Mouse (Mus musculus) heart, embryonic 13.5 days (tissue): Measurements from ENCODE around the gene Sec24d. TPM values are rescaled to one million over a fixed set of nuclear protein-coding genes. Genes with fewer than 3 reads are reported as not detected.

Experiments
- ATAC-seq: fragments of 200-750 bp; cut with Nextera tagmentation; 2 replicates; pipeline ENCODE4 v1.8.0; 2017; ENCODE audit warnings: moderate TSS enrichment; ENCODE audit not compliant: insufficient number of reproducible peaks, low FRiP score, low TSS enrichment; ENCODE audit errors: extremely low read depth
- H3K27ac ChIP-seq: fragments of 300-500 bp; sonication (generic); replicated peaks from 2 replicates; pipeline ENCODE4 v1.5.1; 2015; ENCODE audit warnings: moderate library complexity, mild to moderate bottlenecking, inconsistent platforms
- H3K27me3 ChIP-seq: fragments of 300-500 bp; sonication (generic); replicated peaks from 2 replicates; pipeline ENCODE4 v1.6.1; 2015; ENCODE audit warnings: mild to moderate bottlenecking, inconsistent platforms
- H3K36me3 ChIP-seq: fragments of 300-500 bp; sonication (generic); 2 replicates; pipeline ENCODE4 v1.6.1; 2015; ENCODE audit warnings: mild to moderate bottlenecking, inconsistent platforms
- H3K4me1 ChIP-seq: fragments of 300-500 bp; sonication (generic); 2 replicates; pipeline ENCODE4 v1.6.1; 2015; ENCODE audit warnings: inconsistent platforms
- H3K4me2 ChIP-seq: fragments of 300-500 bp; sonication (generic); 2 replicates; pipeline ENCODE4 v1.6.1; 2015; ENCODE audit warnings: inconsistent platforms, mild to moderate bottlenecking, moderate library complexity
- H3K4me3 ChIP-seq: fragments of 300-500 bp; sonication (generic); 2 replicates; pipeline ENCODE4 v1.5.1; 2015; ENCODE audit warnings: moderate library complexity, mild to moderate bottlenecking, inconsistent platforms
- H3K9ac ChIP-seq: fragments of 300-500 bp; sonication (generic); 2 replicates; pipeline ENCODE4 v1.6.1; 2015; ENCODE audit warnings: inconsistent platforms, mild to moderate bottlenecking, moderate library complexity
- H3K9me3 ChIP-seq: fragments of 300-500 bp; sonication (generic); 2 replicates; pipeline ENCODE4 v1.6.1; 2016; ENCODE audit warnings: inconsistent platforms
- WGBS: fragments of 180-500 bp; shearing (Covaris S2); methylation state at CpG from one replicate; pipeline ENCODE4 v1.1.7; 2015; ENCODE audit warnings: mixed read lengths; 5-methylcytosine and 5-hydroxymethylcytosine counted together
- polyA plus RNA-seq: library from polyadenylated mRNA; unstranded; fragments of >200 nt; fragmentation: Nextera tagmentation; extraction: Ambion mirVana; gene quantifications from 2 replicates; pipeline ENCODE4 v1.2.1, GENCODE M21; 2015

The Sec24d gene
- polyA plus RNA-seq, 1 experiment from 2014 or later: 70.4 TPM

DNA sequence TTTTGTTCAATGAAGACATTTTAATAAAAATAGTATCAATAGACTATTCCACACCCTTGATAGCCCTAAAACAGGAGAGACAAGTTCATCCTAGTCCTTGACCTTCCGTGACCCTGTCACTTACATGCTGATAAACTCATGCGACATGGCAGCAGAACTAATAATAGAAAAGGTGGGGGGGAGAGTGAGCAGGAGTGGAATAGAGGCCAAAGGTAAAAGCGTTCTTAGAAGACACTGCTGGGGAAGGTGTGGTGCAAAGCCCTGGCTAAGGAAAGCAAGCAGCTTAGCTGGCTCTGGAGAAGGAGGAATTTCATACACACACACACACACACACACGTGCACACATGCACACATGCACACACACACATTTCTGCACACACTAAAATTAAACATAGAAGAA is 57.1 kb downstream of the Sec24d start:
- H3K4me3 ChIP-seq: no peak overlapping the region
- 19% methylated on average over 4 of the region's 4 CpGs for WGBS
- no peaks in the 10 kb centered on the region for H3K9me3 ChIP-seq
- ATAC-seq: no peak
- peak overlapping the region; percentile 87 for H3K27ac ChIP-seq
- peak overlapping the region; percentile 68 for H3K9ac ChIP-seq
- peak overlapping the region; percentile 60 for H3K4me2 ChIP-seq
- H3K4me1 ChIP-seq: peaks cover 45% of the 10 kb centered on the region
- H3K27me3 ChIP-seq: no peaks in the 10 kb centered on the region
- peaks cover 41% of the 10 kb centered on the region for H3K36me3 ChIP-seq

- peaks cover 61% of the 10 kb centered on the region for H3K4me1 ChIP-seq
- no peak overlapping the region for H3K4me3 ChIP-seq
- peaks cover 34% of the 10 kb centered on the region for H3K36me3 ChIP-seq
- WGBS: 33% methylated on average over 6 of the region's 6 CpGs
- no peaks in the 10 kb centered on the region for H3K27me3 ChIP-seq
- no peak for ATAC-seq
- H3K27ac ChIP-seq: peak overlapping the region; percentile 66
- H3K9ac ChIP-seq: no peak overlapping the region
- H3K9me3 ChIP-seq: no peaks in the 10 kb centered on the region
- no peak overlapping the region for H3K4me2 ChIP-seq
Measured at GRCm38 (mm10) chr3:123329251-123329650, 62.0 kb downstream of the Sec24d start.

DNA sequence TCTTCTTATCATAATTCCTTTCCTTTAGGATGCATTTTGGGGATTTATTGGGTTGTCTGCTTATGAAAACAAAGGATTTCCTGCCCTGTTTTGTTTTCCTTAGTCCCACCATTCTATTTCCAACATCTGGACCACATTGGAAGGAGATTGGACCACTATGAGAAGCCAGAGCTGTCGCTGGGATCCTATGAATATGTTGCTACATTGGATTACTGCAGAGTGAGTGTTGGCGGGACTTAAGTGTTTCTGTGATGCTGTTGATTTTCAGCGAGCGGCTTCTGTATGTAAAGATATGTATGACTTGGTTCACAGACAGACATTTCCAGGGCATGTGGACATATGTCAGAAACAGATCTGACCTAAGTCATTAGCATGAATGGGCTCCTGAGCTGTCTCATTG is 63.0 kb downstream of the Sec24d start:
- no peak for ATAC-seq
- no peaks in the 10 kb centered on the region for H3K9me3 ChIP-seq
- 0 out of 2 replicates have a peak overlapping the region, but pooled peaks have one; percentile 29 for H3K27ac ChIP-seq
- H3K4me2 ChIP-seq: no peak overlapping the region
- H3K4me1 ChIP-seq: peaks cover 61% of the 10 kb centered on the region
- no peak overlapping the region for H3K4me3 ChIP-seq
- no peaks in the 10 kb centered on the region for H3K27me3 ChIP-seq
- whole genome bisulfite sequencing: 52% methylated on average over 4 of the region's 4 CpGs
- H3K36me3 ChIP-seq: peaks cover 34% of the 10 kb centered on the region
- H3K9ac ChIP-seq: no peak overlapping the region

DNA sequence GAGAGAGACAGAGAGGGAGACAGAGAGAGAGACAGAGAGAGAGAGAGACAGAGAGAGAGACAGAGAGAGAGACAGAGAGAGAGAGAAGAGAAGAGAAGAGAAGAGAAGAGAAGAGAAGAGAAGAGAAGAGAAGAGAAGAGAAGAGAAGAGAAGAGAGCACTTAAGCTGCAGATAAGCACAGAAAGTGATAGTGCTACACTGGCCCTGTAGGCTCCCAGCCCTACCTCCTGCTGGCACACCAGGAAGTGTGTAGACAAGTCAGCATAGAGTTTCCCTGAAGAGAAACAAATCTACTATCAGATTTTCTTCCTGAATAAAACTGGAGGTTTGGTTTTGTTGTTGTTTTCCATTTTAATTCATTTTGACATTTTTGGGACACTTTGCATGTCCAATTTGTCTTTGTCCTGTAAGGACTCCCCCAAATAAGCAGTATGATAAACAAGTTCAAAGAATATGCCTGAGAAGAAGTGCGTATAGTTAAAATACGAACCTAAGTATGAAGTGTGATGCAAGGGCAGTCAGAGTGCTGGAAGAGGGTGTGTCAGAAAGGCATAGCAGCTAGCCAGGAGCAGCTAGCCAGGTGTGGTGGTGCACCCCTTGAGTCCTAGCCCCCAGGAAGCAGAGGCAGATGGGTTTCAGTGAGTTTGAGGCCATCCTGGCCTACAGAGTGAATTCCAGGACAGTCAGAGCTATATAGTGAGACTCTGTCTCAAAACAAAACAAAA is 65.2 kb downstream of the Sec24d start:
- Histone ChIP-seq H3K9ac (no peak overlapping the region), H3K9me3 (no peaks in the 10 kb centered on the region), H3K36me3 (peaks cover 34% of the 10 kb centered on the region), H3K27me3 (no peaks in the 10 kb centered on the region), H3K27ac (peak overlapping the region; percentile 70), H3K4me3 (no peak overlapping the region), H3K4me1 (peaks cover 66% of the 10 kb centered on the region), H3K4me2 (no peak overlapping the region)
- WGBS: 67% methylated on average over 2 of the region's 2 CpGs
- ATAC-seq: no peak

- WGBS: 28% methylated on average over 4 of the region's 4 CpGs
- Histone ChIP-seq H3K9me3 (no peaks in the 10 kb centered on the region), H3K4me1 (peaks cover 67% of the 10 kb centered on the region), H3K36me3 (peaks cover 35% of the 10 kb centered on the region), H3K27me3 (no peaks in the 10 kb centered on the region), H3K9ac (no peak overlapping the region), H3K4me2 (no peak overlapping the region), H3K4me3 (no peak overlapping the region), H3K27ac (peak overlapping the region; percentile 70)
- no peak for ATAC-seq
Measured at GRCm38 (mm10) chr3:123333055-123333424, 65.8 kb downstream of the Sec24d start.

GRCm38 (mm10) chr3:123334947-123335346 is 67.7 kb downstream of the Sec24d start:
- no peaks in the 10 kb centered on the region for H3K27me3 ChIP-seq
- ATAC-seq: no peak
- peak overlapping the region; percentile 85 for H3K27ac ChIP-seq
- H3K4me3 ChIP-seq: no peak overlapping the region
- H3K4me1 ChIP-seq: peaks cover 61% of the 10 kb centered on the region
- no peaks in the 10 kb centered on the region for H3K9me3 ChIP-seq
- H3K4me2 ChIP-seq: peak overlapping the region; percentile 10; the same call in 1 of the 2 replicates
- 35% methylated on average over 7 of the region's 7 CpGs for WGBS
- no peak overlapping the region for H3K9ac ChIP-seq
- H3K36me3 ChIP-seq: peaks cover 45% of the 10 kb centered on the region

- 22% methylated on average over 3 of the region's 3 CpGs for whole genome bisulfite sequencing
- Histone ChIP-seq H3K4me2 (peak overlapping the region; percentile 10; the same call in 1 of the 2 replicates), H3K4me3 (no peak overlapping the region), H3K27me3 (no peaks in the 10 kb centered on the region), H3K4me1 (peaks cover 58% of the 10 kb centered on the region), H3K9ac (no peak overlapping the region), H3K9me3 (no peaks in the 10 kb centered on the region), H3K36me3 (peaks cover 46% of the 10 kb centered on the region), H3K27ac (peak overlapping the region; percentile 85)
- no peak for ATAC-seq
Measured at GRCm38 (mm10) chr3:123335480-123335879, 68.2 kb downstream of the Sec24d start.

DNA sequence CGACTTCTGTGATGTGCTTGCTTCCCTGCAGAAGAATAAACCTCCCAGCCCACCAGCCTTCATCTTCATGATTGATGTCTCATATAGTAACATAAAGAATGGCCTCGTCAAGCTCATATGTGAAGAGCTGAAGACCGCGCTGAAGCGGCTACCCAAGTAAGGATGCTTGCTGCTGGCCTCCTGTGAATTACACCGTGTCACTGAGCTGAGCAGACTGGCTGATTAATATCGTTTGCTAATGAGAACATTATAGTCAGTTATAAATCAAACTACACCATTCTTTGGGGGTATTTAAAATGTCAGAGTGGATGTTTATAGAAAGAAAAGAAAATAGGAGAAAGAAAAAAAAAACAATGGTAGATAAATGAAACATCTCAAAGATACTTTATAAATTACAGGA is 69.2 kb downstream of the Sec24d start:
- no peaks in the 10 kb centered on the region for H3K9me3 ChIP-seq
- H3K4me2 ChIP-seq: no peak overlapping the region
- H3K9ac ChIP-seq: no peak overlapping the region
- peaks cover 58% of the 10 kb centered on the region for H3K4me1 ChIP-seq
- 79% methylated on average over 7 of the region's 7 CpGs for WGBS
- H3K27me3 ChIP-seq: no peaks in the 10 kb centered on the region
- no peak overlapping the region for H3K27ac ChIP-seq
- peaks cover 47% of the 10 kb centered on the region for H3K36me3 ChIP-seq
- ATAC-seq: no peak
- H3K4me3 ChIP-seq: no peak overlapping the region

DNA sequence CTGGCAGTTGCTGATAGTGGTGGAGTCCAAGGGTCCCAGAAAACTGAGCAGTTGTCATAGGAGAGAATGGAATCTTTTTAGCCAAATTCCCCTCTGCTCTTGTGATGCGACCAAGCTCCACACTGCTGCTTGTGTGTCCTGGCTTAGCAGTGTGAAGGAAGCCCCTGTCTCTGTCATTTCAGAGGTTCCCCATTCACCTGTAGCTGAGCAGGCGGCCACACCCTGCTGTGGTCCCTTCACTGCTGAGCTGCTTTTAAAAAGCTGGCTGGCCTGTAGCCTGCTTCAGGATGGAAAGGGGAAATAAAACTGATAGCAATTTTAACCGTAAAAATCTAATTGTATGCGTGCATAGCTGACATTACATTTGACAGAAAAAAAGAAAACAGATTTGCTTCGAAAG is 69.7 kb downstream of the Sec24d start:
- H3K9ac ChIP-seq: no peak overlapping the region
- no peaks in the 10 kb centered on the region for H3K27me3 ChIP-seq
- no peak overlapping the region; the same call in 1 of the 2 replicates for H3K27ac ChIP-seq
- peaks cover 47% of the 10 kb centered on the region for H3K36me3 ChIP-seq
- WGBS: 76% methylated on average over 5 of the region's 5 CpGs
- ATAC-seq: no peak
- no peak overlapping the region for H3K4me3 ChIP-seq
- no peak overlapping the region for H3K4me2 ChIP-seq
- peaks cover 55% of the 10 kb centered on the region for H3K4me1 ChIP-seq
- H3K9me3 ChIP-seq: no peaks in the 10 kb centered on the region

DNA sequence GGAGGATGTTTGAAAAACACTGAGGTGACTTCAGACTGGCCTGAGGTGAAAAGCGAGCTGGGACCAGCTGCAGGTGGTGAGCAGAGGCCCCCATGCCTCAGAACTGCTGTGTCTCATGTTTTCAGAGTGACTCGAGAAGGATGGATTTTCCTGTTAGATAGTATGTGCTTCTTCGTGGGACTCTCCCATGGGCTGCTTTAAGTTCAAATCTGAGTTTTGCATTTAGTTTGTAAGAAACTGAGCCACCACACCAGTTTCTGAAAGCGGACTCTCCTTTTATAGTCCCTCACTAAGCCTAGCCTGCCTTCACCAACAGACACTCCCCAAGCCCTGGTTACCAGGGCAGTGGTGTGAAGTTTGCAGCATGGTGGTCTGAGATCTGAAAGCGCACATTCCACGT is 70.6 kb downstream of the Sec24d start:
- peaks cover 46% of the 10 kb centered on the region for H3K4me1 ChIP-seq
- H3K9ac ChIP-seq: no peak overlapping the region
- peaks cover 55% of the 10 kb centered on the region for H3K36me3 ChIP-seq
- no peak overlapping the region for H3K4me3 ChIP-seq
- 73% methylated on average over 6 of the region's 6 CpGs for WGBS
- H3K27ac ChIP-seq: no peak overlapping the region; the same call in 1 of the 2 replicates
- no peak overlapping the region for H3K4me2 ChIP-seq
- H3K9me3 ChIP-seq: no peaks in the 10 kb centered on the region
- no peaks in the 10 kb centered on the region for H3K27me3 ChIP-seq
- no peak for ATAC-seq

- Histone ChIP-seq H3K27ac (peak overlapping the region; percentile 28), H3K9me3 (no peaks in the 10 kb centered on the region), H3K27me3 (no peaks in the 10 kb centered on the region), H3K36me3 (peaks cover 64% of the 10 kb centered on the region), H3K9ac (no peak overlapping the region), H3K4me3 (no peak overlapping the region), H3K4me2 (no peak overlapping the region), H3K4me1 (peaks cover 37% of the 10 kb centered on the region)
- ATAC-seq: no peak
- WGBS: 40% methylated on average over 12 of the region's 12 CpGs
Measured at GRCm38 (mm10) chr3:123338666-123339195, 71.5 kb downstream of the Sec24d start.

GRCm38 (mm10) chr3:123341049-123341448 is 73.8 kb downstream of the Sec24d start:
- Histone ChIP-seq H3K4me2 (no peak overlapping the region), H3K9ac (no peak overlapping the region), H3K9me3 (no peaks in the 10 kb centered on the region), H3K36me3 (peaks cover 87% of the 10 kb centered on the region), H3K27ac (no peak overlapping the region), H3K4me3 (no peak overlapping the region), H3K27me3 (no peaks in the 10 kb centered on the region), H3K4me1 (peaks cover 14% of the 10 kb centered on the region)
- ATAC-seq: peak; percentile 46; the same call in 1 of the 2 replicates
- 78% methylated on average over 2 of the region's 2 CpGs for WGBS
